Mouse (Mus musculus) Muller cell, postnatal 12 days (primary cell): Measurements from ENCODE around the gene Psma3.
A peak's percentile ranks its signal among the peaks of the same experiment; 100 is the strongest.

ENCODE experiments used
- DNase-seq: peaks from one replicate; pipeline ENCODE4 v3.0.0-alpha.2; 2015; ENCODE audit errors: inconsistent ontology term

The Psma3 gene

DNA sequence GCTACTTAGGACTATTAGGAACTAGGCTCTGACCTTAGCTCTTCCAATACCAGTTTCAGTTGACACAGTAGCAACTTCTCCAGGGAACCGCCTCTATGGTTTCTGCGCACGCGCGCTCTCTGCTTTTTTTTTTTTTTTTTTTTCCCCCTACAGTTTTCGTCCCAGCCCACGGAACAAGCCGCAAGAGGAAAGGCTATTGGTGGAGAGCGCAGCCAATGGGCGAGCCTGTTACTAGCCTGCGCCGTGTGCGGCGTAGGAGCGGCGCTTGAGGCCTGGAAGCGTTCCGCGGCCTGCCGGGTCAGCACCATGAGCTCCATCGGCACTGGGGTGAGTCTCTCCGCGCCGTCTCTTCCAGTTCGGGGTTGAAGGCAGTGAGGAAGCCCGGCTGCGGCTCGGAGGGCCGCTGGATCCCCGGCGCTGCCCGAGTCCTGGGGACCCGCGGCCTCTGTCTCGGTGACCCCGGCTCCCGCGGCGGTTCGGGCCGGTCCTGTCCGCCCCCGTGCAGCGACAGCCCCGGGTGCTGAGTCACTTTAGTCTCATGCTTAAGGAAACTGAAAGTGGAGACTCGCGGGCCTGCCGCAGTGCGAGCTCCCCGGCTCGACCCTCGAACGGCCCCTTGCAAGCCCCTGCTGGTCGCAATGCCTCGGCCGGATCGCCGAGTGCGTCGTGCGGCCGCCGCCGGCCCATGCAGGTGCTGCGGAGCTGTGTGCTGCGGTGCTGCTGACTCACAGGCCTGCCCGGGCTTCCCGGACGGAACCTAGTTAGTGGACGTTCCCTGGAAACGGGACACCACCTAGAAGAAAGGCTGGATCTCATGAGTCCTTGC is at the start of gene Psma3:
Psma3 (plus strand) TSS at position 181 of the 826 bp plus-strand sequence.
- DNase-seq: peak; percentile 95

DNA sequence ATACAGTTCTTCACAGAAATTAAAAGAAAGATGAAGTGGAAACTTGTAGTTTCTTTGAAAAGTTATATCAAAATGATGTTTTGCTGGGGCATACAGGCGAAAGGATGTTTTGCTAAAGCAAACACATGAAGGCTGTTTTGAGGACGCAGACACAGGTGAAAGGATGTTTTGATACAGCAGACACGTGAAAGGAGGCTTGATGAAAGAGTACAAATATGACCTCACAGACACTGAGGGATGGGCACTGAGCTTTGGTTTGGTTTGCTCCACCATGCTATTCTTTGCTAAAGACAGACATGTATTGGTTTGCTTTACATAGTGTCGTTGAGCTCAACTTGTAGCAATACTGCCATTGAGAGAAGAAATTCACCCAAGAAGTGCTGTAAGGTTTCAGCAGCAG is 44.6 kb upstream of the Psma3 start:
- DNase-seq: no peak

DNA sequence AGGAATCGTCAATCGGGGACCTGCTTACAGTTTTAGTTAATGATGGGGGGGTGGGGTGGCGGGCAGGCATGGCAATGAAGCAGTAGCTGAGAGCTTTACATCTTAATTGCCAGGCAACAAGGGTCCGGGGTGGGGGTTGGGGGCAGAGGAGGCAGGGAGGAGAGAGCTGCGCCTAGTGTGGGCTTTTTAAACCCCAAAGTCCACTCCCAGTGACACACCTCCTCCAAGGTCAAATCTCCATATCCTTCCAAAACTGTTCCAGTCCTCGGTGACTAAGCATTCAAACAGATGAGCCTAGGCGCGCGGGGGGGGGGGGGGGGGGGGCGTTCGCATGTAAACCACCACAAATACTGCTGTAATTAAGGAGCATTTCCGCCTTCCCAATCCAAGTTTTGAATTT is 37.3 kb upstream of the Psma3 start:
- DNase-seq: no peak

DNA sequence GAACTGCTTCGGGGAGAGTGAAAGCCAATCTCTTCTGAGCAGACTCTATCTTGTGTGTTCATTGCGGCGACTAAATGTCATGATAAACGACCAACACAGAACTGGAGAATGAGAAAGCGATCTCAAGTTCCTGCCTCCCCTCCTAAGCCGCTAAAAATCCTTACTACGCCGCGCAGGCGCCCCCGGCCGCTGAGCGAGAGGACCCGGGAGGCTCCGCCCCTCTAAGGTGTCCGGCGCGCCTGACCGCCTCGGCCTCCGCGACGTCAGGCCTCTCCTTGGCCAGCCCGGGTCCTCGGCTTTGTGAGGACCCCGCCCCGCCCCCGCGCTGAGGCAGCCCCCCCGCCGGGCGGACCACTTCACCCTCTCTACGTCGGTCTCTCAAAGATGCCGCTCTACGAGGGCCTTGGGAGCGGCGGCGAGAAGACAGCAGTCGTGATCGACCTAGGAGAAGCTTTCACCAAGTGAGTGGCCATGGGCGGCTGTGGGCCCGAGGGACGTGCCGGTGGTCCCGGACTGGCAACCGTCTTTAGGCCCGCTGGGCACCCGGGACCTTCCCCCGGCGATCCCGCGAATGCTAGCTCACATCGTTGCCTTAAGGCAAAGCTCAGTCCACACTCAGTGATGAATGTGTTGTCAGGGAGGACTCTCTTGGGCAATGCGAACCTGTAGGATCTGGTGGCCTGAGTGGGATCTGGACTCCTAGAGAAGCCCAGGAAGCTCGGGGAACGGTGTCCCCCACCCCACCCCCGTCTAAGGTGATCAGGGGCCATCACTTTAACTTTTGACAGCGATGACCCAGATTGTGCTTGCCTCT is 36.6 kb upstream of the Psma3 start, which contains the start of gene Actr10:
Actr10 (plus strand) TSS at position 287 of the 814 bp plus-strand sequence.
- peak; percentile 95 for DNase-seq

DNA sequence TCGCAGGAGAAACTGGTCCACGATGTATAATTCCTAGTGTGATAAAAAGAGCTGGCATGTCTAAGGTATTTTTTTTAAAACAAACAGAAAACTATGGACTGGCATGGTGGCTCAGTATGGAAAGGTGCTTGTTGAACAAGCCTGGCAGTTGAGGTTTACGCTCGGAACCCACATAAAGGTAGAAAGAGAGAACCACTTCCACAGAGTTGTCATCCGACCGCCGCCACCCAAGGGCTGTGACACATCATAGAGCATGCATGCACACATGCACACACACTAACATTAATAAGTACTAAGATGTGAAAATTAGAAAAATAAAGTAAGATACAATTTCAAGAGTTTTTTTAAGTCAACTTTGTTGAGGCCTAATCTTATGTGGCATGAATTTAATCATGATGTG is 33.6 kb upstream of the Psma3 start:
- DNase-seq: no peak

DNA sequence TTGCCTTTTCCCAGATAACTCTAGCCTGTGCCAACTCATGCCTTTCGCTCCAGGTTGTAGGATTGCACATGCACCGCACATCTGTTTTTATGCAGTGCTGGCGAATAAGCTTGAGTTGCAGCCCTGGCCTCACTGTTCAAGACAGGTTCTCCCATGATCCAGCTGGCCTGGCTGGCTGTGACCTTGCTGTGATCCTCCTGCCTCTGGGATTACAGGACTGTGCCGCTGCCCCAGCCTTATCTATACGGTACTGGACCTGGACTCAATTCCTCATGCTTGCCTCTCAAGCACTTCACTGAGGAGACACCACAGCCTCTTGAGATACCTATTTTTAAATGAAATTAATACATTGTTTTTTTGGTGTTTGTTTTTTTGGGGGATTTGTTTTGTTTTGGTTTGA is 30.2 kb upstream of the Psma3 start:
- no peak for DNase-seq

DNA sequence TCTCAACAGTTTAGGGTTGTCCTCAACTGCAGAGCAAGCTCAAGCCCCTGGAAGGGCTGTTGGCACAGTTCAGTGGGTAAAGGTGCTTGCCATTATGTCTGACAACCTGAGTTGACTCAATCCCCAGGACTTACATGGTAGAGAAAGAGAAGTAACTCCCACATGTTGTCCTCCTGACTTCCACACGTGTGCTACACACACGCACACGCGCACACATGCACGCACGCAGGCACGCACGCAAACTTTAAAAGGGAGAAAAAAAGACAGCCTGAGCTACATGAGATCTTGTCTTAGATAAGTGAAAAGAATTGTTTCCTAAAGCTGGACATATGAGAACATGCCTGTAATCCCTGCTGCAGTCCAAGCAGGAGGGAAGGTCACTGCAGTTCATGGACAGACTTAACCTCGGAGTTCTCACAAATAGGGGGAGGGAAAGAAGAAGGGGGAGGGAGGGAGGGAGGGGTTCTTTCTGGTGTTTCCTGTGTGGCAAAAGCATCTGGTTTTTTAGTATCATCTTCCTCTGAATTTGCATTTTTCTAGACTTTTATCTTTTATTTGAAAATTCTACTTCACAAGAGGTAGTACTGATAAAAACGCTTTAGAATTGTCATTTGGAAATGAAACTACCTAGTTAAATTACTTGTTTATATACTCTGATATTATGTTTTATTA is 27.7 kb upstream of the Psma3 start:
- no peak for DNase-seq

DNA sequence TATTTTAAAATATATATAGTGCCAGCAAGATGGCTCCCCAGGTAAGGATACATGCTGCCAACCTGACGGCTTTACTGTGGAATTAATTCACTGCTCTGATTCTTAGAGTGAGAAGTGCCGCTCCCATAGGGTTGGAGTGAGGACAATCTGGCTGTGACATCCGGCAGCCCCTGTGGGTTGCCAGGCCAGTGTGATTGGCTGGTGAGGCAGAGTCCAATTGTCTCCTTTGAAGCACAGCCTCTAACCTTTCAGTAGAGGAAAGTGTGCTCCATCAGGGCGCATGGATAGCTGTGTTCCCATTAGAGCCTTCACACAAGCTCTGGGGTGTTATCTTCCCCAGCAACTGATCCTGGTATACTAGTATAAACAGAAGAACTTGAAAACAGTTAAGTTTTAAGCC is 15.8 kb upstream of the Psma3 start:
- no peak for DNase-seq

DNA sequence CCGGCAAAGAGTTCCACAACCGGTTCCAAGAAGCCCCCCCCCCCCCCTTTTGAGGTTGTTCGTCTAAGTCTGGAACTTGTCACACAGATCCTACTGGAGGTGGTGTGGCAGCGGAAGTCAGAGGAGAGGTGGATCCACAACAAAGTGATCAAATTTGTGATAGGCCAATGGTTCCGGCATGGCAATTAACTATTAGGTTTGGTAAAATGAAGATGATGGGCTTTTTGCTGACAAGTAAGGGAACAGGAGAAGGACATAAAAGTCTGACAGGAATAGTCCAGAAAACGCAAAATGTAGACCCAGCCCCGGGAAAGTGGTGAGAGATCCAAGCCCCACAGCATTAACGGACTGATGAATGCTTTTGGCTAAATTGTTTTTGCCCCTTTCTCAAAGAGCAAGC is 6.8 kb upstream of the Psma3 start:
- peak; percentile 5 for DNase-seq

DNA sequence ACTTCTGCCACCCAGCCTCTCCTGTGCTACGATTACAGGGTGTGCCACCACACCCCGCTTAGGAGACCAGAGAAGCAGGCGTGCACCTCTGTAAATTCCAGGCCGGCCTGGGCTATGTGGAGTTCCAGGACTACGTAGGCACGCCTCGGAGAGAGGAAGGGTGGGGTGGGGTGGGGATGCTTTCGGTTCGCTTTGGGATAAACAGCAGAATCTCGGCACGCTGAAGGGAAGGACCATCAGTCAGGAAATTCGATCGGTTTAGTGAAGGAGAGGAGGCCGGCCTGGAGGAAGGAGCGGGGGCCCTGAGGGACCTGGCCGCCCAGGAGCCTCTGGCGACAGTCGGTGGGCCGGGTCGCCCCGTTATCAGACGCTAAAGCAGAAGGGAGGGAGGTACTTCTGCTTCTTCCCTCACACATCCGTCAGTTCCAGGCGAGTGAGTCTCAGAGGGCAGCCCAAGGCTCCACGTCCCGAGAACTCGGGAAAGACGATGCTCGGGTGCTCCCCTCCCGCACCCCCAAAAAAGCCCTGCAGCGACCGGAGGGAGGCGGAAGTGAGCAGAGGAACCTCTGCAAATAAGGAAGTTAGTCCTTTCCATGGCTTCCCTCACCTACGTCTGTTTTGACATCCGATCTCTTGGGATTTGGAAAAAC is 6.2 kb upstream of the Psma3 start:
- DNase-seq: peak; percentile 90

DNA sequence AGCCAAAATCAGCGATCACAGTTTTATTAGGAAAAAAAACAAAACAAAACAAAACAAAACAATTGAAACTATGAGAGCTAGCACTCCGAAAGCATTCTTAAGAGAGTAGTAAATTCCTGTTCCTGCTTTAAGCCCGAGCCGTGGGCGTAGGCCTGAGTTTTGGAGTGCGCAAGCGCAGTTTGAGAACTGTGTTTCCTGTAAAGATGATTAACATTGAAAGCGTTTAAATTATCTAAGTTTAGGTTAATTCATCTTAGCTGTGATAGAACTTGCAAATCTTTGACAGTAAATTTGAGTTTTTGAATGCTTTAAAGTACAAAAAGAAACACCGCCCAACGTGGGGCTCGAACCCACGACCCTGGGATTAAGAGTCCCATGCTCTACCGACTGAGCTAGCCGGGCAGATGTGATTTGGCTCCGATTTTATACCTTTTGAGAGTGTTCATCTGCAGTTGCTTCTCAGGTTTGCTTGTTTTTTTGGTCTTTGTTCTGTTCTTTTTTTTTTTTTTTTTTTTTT is 5.6 kb upstream of the Psma3 start:
- peak; percentile 93 for DNase-seq

DNA sequence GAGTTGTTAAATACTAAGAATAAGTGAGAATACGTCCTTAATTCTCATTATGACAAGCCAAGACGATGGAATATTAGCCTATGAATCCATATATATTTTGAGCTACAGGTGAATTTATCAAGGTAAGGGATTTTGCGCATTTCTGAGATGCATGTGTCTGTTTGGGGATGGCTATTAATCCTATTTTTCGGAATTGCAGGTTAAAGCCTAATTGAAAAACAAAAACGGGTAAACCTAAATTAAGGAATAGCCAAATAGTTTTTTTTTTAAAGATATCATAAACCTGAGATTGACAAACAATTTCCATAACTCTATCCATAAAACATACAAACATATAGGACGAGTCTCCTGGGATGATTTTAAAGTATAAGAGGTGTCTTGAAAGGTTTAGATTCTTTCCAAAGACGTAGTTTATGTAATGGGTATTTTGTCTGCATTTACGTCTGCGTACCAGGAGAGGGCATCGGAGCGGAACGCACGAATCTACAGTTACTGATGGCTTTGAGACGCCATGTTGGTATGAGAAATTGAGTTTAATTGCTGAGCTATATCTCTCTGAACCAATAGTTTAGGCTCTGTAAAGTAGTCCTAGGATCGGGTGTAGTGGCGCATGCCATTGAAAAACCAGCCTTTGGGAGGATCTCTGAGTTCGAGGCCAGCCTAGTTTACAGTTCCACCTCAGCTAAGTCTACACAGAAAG is 4.8 kb upstream of the Psma3 start:
- peak; percentile 73 for DNase-seq

DNA sequence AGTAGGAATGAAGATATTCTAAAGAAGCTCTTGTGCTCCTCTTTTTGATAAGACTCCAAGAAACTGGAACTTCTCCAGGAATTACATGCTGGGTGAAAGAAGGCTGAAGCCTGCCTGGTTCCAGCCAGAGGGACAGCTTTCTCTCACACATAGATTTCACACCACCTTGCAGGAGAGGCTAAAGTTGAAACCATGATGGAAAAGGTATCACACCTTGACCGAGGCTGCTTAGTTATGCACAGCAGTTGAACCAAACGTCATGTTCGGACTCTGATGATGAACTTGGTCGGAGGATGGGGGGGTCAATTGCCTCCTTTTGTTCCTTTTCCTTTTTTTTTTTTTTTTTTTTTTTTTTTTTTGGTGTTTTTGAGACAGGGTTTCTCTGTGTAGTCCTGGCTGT is 590 bp upstream of the Psma3 start:
- no peak for DNase-seq

DNA sequence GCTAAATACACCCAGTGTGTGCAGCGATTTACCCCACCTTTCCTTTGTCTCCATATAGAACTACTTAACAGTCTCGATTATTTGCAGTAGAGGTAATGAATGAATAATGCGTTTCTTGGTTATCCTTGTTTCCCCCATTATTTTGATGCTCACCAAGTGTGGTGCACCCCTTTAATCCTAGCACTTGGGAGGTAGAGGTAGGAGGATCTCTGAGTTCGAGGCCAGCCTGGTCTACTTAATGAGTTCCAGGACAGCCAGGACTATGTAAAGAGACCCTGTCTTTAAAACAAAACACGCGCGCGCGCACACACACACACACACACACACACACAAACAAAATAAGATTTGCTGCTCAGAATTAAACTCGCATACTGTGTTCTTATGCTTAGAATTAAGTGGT is 985 bp downstream of the Psma3 start:
- DNase-seq: peak; percentile 7

DNA sequence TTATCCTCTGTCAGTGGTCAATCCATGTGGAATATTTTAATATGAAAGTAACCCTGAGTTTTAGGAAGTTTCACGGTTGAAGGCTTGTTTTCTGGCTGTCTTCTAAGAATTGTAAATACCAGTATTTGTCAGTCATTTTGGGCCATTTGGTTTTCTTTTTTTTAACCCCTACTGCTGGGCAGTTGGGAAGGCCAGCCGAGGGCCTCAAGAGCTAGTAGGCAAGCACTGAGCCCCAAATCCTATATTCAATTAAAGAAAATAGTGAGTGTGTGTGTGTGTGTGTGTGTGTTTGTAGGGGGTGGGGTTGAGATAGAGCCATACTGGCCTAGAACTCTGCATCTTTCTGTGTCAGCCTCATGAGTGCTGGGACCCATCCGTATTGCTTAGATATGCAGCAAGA is 1.5 kb downstream of the Psma3 start:
- DNase-seq: no peak

DNA sequence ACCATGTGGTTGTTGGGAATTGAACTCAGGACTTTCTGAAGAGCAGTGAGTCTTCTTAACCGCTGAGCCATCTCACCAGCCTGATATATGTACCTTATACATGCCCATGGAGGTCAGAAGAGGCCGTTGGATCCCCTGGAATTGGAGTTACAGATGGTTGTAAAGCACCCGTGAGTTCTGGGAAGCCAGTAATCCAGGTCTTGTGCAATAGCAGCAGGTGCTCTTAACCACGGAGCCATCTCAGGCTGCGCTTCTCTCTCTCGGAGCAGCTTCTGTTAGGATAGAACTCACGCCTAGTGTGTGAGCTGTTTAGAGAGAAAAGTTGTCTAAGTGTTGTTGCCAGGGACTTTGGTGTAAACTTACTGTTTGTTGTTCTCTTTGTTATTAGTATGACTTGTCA is 3.9 kb downstream of the Psma3 start:
- no peak for DNase-seq

DNA sequence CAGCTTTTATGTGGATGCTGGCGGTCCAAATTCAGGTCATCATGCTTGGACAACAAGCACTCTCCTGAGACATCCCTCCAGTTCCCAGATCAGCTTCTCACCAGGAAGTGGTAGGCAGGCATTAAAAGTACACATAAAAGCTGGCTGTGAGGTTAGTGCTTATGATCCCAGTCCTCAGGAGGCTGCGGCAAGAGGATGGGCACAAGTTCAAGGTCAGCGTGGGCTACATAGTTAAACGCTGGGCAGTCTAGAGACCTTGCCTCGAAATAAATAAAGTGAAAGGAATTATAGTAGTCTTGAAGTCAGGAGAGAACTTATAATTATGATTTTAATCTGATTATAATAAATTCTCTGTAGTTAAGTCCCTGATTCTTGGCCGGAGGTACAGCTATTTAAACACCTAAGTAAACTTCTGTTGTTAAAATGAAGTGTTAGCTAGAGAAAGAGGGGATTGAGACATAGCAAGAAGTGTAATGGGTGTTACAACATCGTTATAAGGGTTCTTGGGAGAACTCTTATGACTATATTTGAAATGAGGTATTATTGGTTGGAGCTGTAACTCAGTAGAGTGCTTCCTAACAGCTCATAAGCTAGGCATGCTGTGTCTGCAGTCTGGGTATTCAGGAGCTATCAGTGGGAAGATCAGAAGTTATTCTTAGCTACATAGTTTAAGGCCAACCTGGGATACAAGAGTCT is 10.6 kb downstream of the Psma3 start:
- no peak for DNase-seq

DNA sequence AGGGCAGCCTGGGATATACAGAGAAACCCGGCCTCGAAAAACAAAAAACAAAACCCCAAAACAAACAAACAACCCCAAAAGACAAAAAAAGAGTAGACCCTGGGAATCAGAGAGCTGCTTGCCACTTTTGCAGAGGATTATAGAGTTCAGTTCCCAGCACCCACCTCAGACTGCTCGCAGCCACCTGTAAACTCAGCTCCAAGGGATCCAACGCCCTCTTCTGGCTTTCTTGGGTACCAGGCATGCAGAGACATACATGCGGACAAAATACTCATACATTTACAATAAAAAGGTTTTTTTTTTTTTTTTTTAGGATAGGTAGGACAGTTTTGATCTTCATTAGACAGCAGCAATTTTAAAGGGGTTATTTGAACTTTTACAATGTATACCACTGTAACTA is 22.8 kb downstream of the Psma3 start:
- DNase-seq: no peak

DNA sequence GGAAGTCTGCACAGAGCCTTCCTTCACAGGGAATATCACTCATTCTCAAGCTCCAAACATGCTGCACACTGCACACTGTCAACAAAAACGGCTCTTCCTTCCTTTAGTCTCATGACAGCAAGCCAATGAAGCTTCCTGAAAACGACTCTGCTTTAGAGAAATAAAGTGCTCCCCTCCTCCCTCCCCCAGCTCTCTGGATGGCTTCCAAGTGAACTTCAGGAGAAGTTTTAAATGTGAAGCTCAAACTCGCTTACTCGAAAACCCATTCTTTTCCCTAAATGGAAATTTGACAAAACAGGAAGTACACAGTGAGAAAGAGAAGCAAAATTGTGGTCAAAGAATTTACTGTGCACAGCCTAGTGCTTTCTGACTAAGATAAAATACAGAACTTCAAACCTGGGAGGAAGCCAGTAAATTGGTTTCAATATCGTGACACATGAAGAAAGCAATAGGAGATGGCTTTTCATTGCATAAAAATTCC is 25.0 kb downstream of the Psma3 start:
- peak; percentile 77 for DNase-seq

DNA sequence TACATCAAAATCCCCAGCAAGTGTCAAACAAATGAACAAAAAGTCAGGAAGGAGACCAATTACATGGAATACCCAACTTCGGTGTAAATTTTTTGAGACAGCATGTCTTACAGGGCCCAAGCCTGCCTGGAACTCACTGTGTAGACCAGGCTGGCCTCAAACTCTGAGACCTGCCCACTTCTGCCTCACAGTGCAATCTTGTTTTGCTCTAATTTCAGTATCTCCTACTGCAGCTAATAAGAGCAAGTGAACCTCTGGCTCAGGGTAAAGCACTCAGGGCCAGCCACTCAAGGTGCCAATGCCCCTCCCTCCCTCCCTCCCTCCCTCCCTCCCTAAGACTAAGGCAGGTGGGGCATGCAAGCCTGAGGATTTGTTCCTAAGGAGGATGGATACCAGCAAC is 25.9 kb downstream of the Psma3 start:
- no peak for DNase-seq
